Mouse (Mus musculus): ENCODE results near the gene Fam228b. TPM values are rescaled to one million over a fixed set of nuclear protein-coding genes. Genes with fewer than 3 reads are reported as not detected.
"Not testable (repeated sequence)": the region's sequence is repeated elsewhere in the genome, so short reads cannot be mapped to it uniquely, and the experiment has no call there.

Gene Fam228b
- polyA plus RNA-seq, 1 experiment from 2014 or later, result 3.6 TPM

- Histone ChIP-seq H3K4me3 (no peak overlapping the region), H3K9ac (no peak overlapping the region), H3K4me1 (no peaks in the 10 kb centered on the region), H3K27me3 (no peaks in the 10 kb centered on the region), H3K36me3 (peaks cover 64% of the 10 kb centered on the region), H3K9me3 (no peaks in the 10 kb centered on the region), H3K27ac (no peak overlapping the region), H3K4me2 (no peak overlapping the region)
- WGBS, result 84% methylated on average over 4 of the region's 4 CpGs
- no peak for ATAC-seq (ENCODE audit: insufficient number of reproducible peaks, low FRiP score, low TSS enrichment, low read depth)
Measured at GRCm38 (mm10) chr12:4708296-4708695, 60.8 kb downstream of the Fam228b start.

- 73% methylated on average over 14 of the region's 14 CpGs for WGBS
- Histone ChIP-seq H3K27ac (no peak overlapping the region), H3K4me2 (no peak overlapping the region), H3K27me3 (no peaks in the 10 kb centered on the region), H3K36me3 (peaks cover 60% of the 10 kb centered on the region), H3K9me3 (no peaks in the 10 kb centered on the region), H3K9ac (no peak overlapping the region), H3K4me1 (no peaks in the 10 kb centered on the region), H3K4me3 (no peak overlapping the region)
- no peak for ATAC-seq (ENCODE audit: insufficient number of reproducible peaks, low FRiP score, low TSS enrichment, low read depth)
Measured at GRCm38 (mm10) chr12:4707488-4708017, 61.5 kb downstream of the Fam228b start.

- Histone ChIP-seq H3K4me2 (no peak overlapping the region), H3K27ac (no peak overlapping the region), H3K9ac (no peak overlapping the region), H3K36me3 (peaks cover 60% of the 10 kb centered on the region), H3K4me3 (no peak overlapping the region), H3K9me3 (no peaks in the 10 kb centered on the region), H3K4me1 (no peaks in the 10 kb centered on the region), H3K27me3 (no peaks in the 10 kb centered on the region)
- 69% methylated on average over 10 of the region's 10 CpGs for WGBS
- ATAC-seq (ENCODE audit: insufficient number of reproducible peaks, low FRiP score, low TSS enrichment, low read depth), result 0 out of 2 replicates have a peak, but pooled peaks have one; percentile 35
Measured at GRCm38 (mm10) chr12:4706901-4707300, 62.2 kb downstream of the Fam228b start.

GRCm38 (mm10) chr12:4706175-4706574 is 62.9 kb downstream of the Fam228b start:
- WGBS, result 90% methylated on average over 5 of the region's 5 CpGs
- H3K4me3 ChIP-seq, result no peak overlapping the region
- H3K4me1 ChIP-seq, result no peaks in the 10 kb centered on the region
- no peaks in the 10 kb centered on the region for H3K27me3 ChIP-seq
- peaks cover 61% of the 10 kb centered on the region for H3K36me3 ChIP-seq
- H3K27ac ChIP-seq, result no peak overlapping the region
- ATAC-seq (ENCODE audit: insufficient number of reproducible peaks, low FRiP score, low TSS enrichment, low read depth), result no peak
- no peak overlapping the region for H3K4me2 ChIP-seq
- H3K9me3 ChIP-seq, result no peaks in the 10 kb centered on the region
- H3K9ac ChIP-seq, result no peak overlapping the region

GRCm38 (mm10) chr12:4705626-4706025 is 63.4 kb downstream of the Fam228b start:
- not testable (repeated sequence) for H3K4me1 ChIP-seq; H3K9me3 ChIP-seq; H3K27me3 ChIP-seq; ATAC-seq (ENCODE audit: insufficient number of reproducible peaks, low FRiP score, low TSS enrichment, low read depth); H3K4me2 ChIP-seq; H3K4me3 ChIP-seq; H3K9ac ChIP-seq; H3K27ac ChIP-seq
- WGBS, result 77% methylated on average over 6 of the region's 6 CpGs
- H3K36me3 ChIP-seq, result peaks cover 65% of the 10 kb centered on the region

- WGBS, result 97% methylated on average over 1 of the region's 1 CpGs
- H3K4me2 ChIP-seq, result no peak overlapping the region
- no peak overlapping the region for H3K9ac ChIP-seq
- no peak overlapping the region for H3K4me3 ChIP-seq
- no peak overlapping the region for H3K27ac ChIP-seq
- ATAC-seq (ENCODE audit: insufficient number of reproducible peaks, low FRiP score, low TSS enrichment, low read depth), result no peak
- no peaks in the 10 kb centered on the region for H3K4me1 ChIP-seq
- H3K27me3 ChIP-seq, result no peaks in the 10 kb centered on the region
- no peaks in the 10 kb centered on the region for H3K9me3 ChIP-seq
- peaks cover 21% of the 10 kb centered on the region for H3K36me3 ChIP-seq
Measured at GRCm38 (mm10) chr12:4694534-4694933, 74.5 kb downstream of the Fam228b start.

- no peaks in the 10 kb centered on the region for H3K9me3 ChIP-seq
- no peaks in the 10 kb centered on the region for H3K27me3 ChIP-seq
- no peak for ATAC-seq (ENCODE audit: insufficient number of reproducible peaks, low FRiP score, low TSS enrichment, low read depth)
- 81% methylated on average over 3 of the region's 3 CpGs for WGBS
- no peak overlapping the region for H3K4me3 ChIP-seq
- no peak overlapping the region for H3K4me2 ChIP-seq
- no peaks in the 10 kb centered on the region for H3K4me1 ChIP-seq
- 0 out of 2 replicates have a peak, but pooled peaks cover 7% of the 10 kb centered on the region for H3K36me3 ChIP-seq
- no peak overlapping the region for H3K27ac ChIP-seq
- H3K9ac ChIP-seq, result no peak overlapping the region
Measured at GRCm38 (mm10) chr12:4691193-4691592, 77.9 kb downstream of the Fam228b start.

Other genes starting within 250 kb of the Fam228b start
- 33.8 and 39.3 TPM in 2 replicates for gene Itsn2, start 176.6 kb downstream of the Fam228b start, polyA plus RNA-seq (2015; fragmentation: Nextera tagmentation; extraction: Ambion mirVana)
- not detected in 2 replicates for gene Gm3625, start 176.3 kb downstream of the Fam228b start, polyA plus RNA-seq (2015; fragmentation: Nextera tagmentation; extraction: Ambion mirVana)
- 0.20 and 0.52 TPM in 2 replicates for gene Fam228a, start 30.8 kb downstream of the Fam228b start, polyA plus RNA-seq (2015; fragmentation: Nextera tagmentation; extraction: Ambion mirVana)
- 3.6 and 3.9 TPM in 2 replicates for gene Pfn4, start 245 bp downstream of the Fam228b start, polyA plus RNA-seq (2015; fragmentation: Nextera tagmentation; extraction: Ambion mirVana)
- 184 and 205 TPM in 2 replicates for gene Sf3b6, start 48.3 kb upstream of the Fam228b start, polyA plus RNA-seq (2015; fragmentation: Nextera tagmentation; extraction: Ambion mirVana)
- 14.0 and 15.2 TPM in 2 replicates for gene Fkbp1b, start 72.3 kb upstream of the Fam228b start, polyA plus RNA-seq (2015; fragmentation: Nextera tagmentation; extraction: Ambion mirVana)
- gene Wdcp, start 74.0 kb upstream of the Fam228b start, polyA plus RNA-seq (2015; fragmentation: Nextera tagmentation; extraction: Ambion mirVana), result 13.2 and 17.6 TPM in 2 replicates
- 0.94 and 1.1 TPM in 2 replicates for gene Mfsd2b, start 105.1 kb upstream of the Fam228b start, polyA plus RNA-seq (2015; fragmentation: Nextera tagmentation; extraction: Ambion mirVana)
- 24.6 and 25.6 TPM in 2 replicates for gene Ubxn2a, start 138.4 kb upstream of the Fam228b start, polyA plus RNA-seq (2015; fragmentation: Nextera tagmentation; extraction: Ambion mirVana)
- gene Atad2b, start 148.1 kb upstream of the Fam228b start, polyA plus RNA-seq (2015; fragmentation: Nextera tagmentation; extraction: Ambion mirVana), result 6.8 and 9.6 TPM in 2 replicates